Mouse (Mus musculus): ENCODE results near the gene Cacnb1. TPM values are rescaled to one million over a fixed set of nuclear protein-coding genes. Genes with fewer than 3 reads are reported as not detected.

The Cacnb1 gene
- total and polyA plus RNA-seq, 3 experiments = 2.3 to 4.4 TPM; not detected in 1

- H3K36me3 ChIP-seq (ENCODE audit: control insufficient read depth in 1 of 2, insufficient read depth in 2 of 2, low read length in 2 of 2) = peaks cover 0 to 4% of the 10 kb centered on the region in 2 experiments; a peak in 1 of 4 replicates
- H3K79me2 ChIP-seq (ENCODE audit: control insufficient read depth, insufficient read depth, low read length, poor library complexity) = peaks cover 3% of the 10 kb centered on the region; the same call in 1 of the 2 replicates
- peak; percentile 99 for TF ChIP-seq TBP (IDR thresholded peaks at IDR 0.05; ENCODE audit: low read depth, low read length)
- 0 out of 2 replicates have a peak, but pooled peaks have one; percentile 18 for TF ChIP-seq UBTF (IDR thresholded peaks at IDR 0.05; ENCODE audit: borderline replicate concordance, insufficient read depth, low read depth, low read length)
- no peak for TF ChIP-seq MXI1 (IDR thresholded peaks at IDR 0.05; ENCODE audit: low read depth, low read length)
- TF ChIP-seq JUND (IDR thresholded peaks at IDR 0.05; ENCODE audit: low read depth, low read length) = no peak
- TF ChIP-seq ELF1 (IDR thresholded peaks at IDR 0.05; ENCODE audit: low read depth, low read length) = peak; percentile 78; the same call in 1 of the 2 replicates
- no peak for TF ChIP-seq BHLHE40 (IDR thresholded peaks at IDR 0.05; ENCODE audit: borderline replicate concordance, low read depth, low read length)
- peak; percentile 99 for TF ChIP-seq MAFK (IDR thresholded peaks at IDR 0.05; ENCODE audit: borderline replicate concordance, low read depth, low read length)
- TF ChIP-seq E2F4 (IDR thresholded peaks at IDR 0.05; ENCODE audit: borderline replicate concordance, low read depth, low read length) = 0 out of 2 replicates have a peak, but pooled peaks have one; percentile 32
- TF ChIP-seq SMC3 (IDR thresholded peaks at IDR 0.05; ENCODE audit: low read depth, low read length) = peak; percentile 30; the same call in 1 of the 2 replicates
- TF ChIP-seq NRF1 (IDR thresholded peaks at IDR 0.05; ENCODE audit: insufficient read depth, low read depth, low read length, poor library complexity, severe bottlenecking) = peak; percentile 38; the same call in 1 of the 2 replicates
- TF ChIP-seq CHD1 (IDR thresholded peaks at IDR 0.05; ENCODE audit: low read depth, low read length) = no peak
- no peak for TF ChIP-seq HCFC1 (IDR thresholded peaks at IDR 0.05; ENCODE audit: low read depth, low read length)
- DNase-seq (ENCODE audit: low read depth, low spot score) = peak; percentile 95
- H3K4me3 ChIP-seq (ENCODE audit: control insufficient read depth in 1 of 2, insufficient read depth in 1 of 2, low read depth in 2 of 2, low read length in 2 of 2) = peak overlapping the region; percentile 47 to 91
- H3K9me3 ChIP-seq (replicated peaks; ENCODE audit: insufficient read depth, low read length) = no peaks in the 10 kb centered on the region
- peak overlapping the region; percentile 69 for H3K27ac ChIP-seq (ENCODE audit: control insufficient read depth, low read depth, low read length)
- peaks cover 0 to 20% of the 10 kb centered on the region in 2 experiments; a peak in 2 of 4 replicates for H3K4me1 ChIP-seq (ENCODE audit: control insufficient read depth in 1 of 2, insufficient read depth in 2 of 2, low read length in 2 of 2)
- 0 out of 4 replicates have a peak, but pooled peaks cover 0 to 1% of the 10 kb centered on the region in 2 experiments for H3K27me3 ChIP-seq (ENCODE audit: control insufficient read depth in 1 of 2, insufficient read depth in 2 of 2, low read length in 2 of 2)
- H3K9ac ChIP-seq (ENCODE audit: control insufficient read depth, low read depth, low read length, poor library complexity, severe bottlenecking) = peak overlapping the region; percentile 85
Measured at GRCm38 (mm10) chr11:97988530-97989096, 34.2 kb downstream of the Cacnb1 start.

GRCm38 (mm10) chr11:97987551-97988526, 35.0 kb downstream of the Cacnb1 start:
- H3K36me3 ChIP-seq (ENCODE audit: control insufficient read depth in 1 of 2, insufficient read depth in 2 of 2, low read length in 2 of 2) = peaks cover 0 to 4% of the 10 kb centered on the region in 2 experiments; a peak in 1 of 4 replicates
- H3K27ac ChIP-seq (ENCODE audit: control insufficient read depth, low read depth, low read length) = peak overlapping the region; percentile 76
- H3K9ac ChIP-seq (ENCODE audit: control insufficient read depth, low read depth, low read length, poor library complexity, severe bottlenecking) = peak overlapping the region; percentile 85
- H3K4me3 ChIP-seq (ENCODE audit: control insufficient read depth in 1 of 2, insufficient read depth in 1 of 2, low read depth in 2 of 2, low read length in 2 of 2) = peak overlapping the region; percentile 77 to 91
- peak; percentile 99 for DNase-seq (ENCODE audit: low read depth, low spot score)
- peaks cover 0 to 15% of the 10 kb centered on the region in 2 experiments; a peak in 2 of 4 replicates for H3K4me1 ChIP-seq (ENCODE audit: control insufficient read depth in 1 of 2, insufficient read depth in 2 of 2, low read length in 2 of 2)
- H3K79me2 ChIP-seq (ENCODE audit: control insufficient read depth, insufficient read depth, low read length, poor library complexity) = peaks cover 3% of the 10 kb centered on the region; the same call in 1 of the 2 replicates
- H3K9me3 ChIP-seq (replicated peaks; ENCODE audit: insufficient read depth, low read length) = no peaks in the 10 kb centered on the region
- H3K27me3 ChIP-seq (ENCODE audit: control insufficient read depth in 1 of 2, insufficient read depth in 2 of 2, low read length in 2 of 2) = 0 out of 4 replicates have a peak, but pooled peaks cover 0 to 1% of the 10 kb centered on the region in 2 experiments
- TF ChIP-seq UBTF (IDR thresholded peaks at IDR 0.05; ENCODE audit: borderline replicate concordance, insufficient read depth, low read depth, low read length) (0 out of 2 replicates have a peak, but pooled peaks have one; percentile 34), USF1 (IDR thresholded peaks at IDR 0.05; ENCODE audit: low read depth, low read length) (no peak), MAZ (IDR thresholded peaks at IDR 0.05; ENCODE audit: low read depth, low read length) (peak; percentile 55; the same call in 1 of the 2 replicates), RAD21 (IDR thresholded peaks at IDR 0.05; ENCODE audit: low read depth, low read length) (peak; percentile 100), POLR2AphosphoS2 (IDR thresholded peaks at IDR 0.05; ENCODE audit: low read length) (no peak), MYB (IDR thresholded peaks at IDR 0.05; ENCODE audit: low read depth, low read length) (no peak), E2F4 (IDR thresholded peaks at IDR 0.05; ENCODE audit: borderline replicate concordance, low read depth, low read length) (no peak), ETS1 (IDR thresholded peaks at IDR 0.05; ENCODE audit: low read depth, low read length) (peak; percentile 30; the same call in 1 of the 2 replicates), MEF2A (IDR thresholded peaks at IDR 0.05; ENCODE audit: extremely low read depth, insufficient replicate concordance, low read depth, low read length, poor library complexity, severe bottlenecking) (no peak), CTCF (IDR thresholded peaks at IDR 0.05 in 2 of 3, conservative IDR thresholded peaks at IDR 0.05 in 1 of 3; ENCODE audit: control insufficient read depth in 1 of 3, insufficient read depth in 1 of 3, low read depth in 2 of 3, low read length in 3 of 3, poor library complexity in 1 of 3, severe bottlenecking in 1 of 3) (peak; percentile 74 to 99 (median 97); a peak in 5 of 6 replicates), GABPA (IDR thresholded peaks at IDR 0.05; ENCODE audit: low read depth, low read length) (no peak), JUND (IDR thresholded peaks at IDR 0.05; ENCODE audit: low read depth, low read length) (no peak), EP300 (IDR thresholded peaks at IDR 0.05; ENCODE audit: low read depth in 1 of 2, low read length in 2 of 2) (peak in 1 of 2 experiments; percentile 71; a peak in 2 of 4 replicates), POLR2AphosphoS5 (IDR thresholded peaks at IDR 0.05; ENCODE audit: borderline replicate concordance, low read depth, low read length) (no peak), TAL1 (IDR thresholded peaks at IDR 0.05; ENCODE audit: low read length) (peak; percentile 61), POLR2A (IDR thresholded peaks at IDR 0.05; ENCODE audit: control insufficient read depth in 1 of 2, insufficient read depth in 1 of 2, low read depth in 1 of 2, low read length in 2 of 2, poor library complexity in 1 of 2) (peak in 1 of 2 experiments; percentile 73; a peak in 3 of 4 replicates)

All from MEL (cell line).